Mouse (Mus musculus) kidney, adult 18-20 months (tissue): ENCODE results near the gene Btn2a2.

ENCODE experiments used
- DNase-seq: peaks from one replicate; pipeline ENCODE4 v3.0.0; 2021

Gene Btn2a2

GRCm38 (mm10) chr13:23495526-23495925 lies 6.9 kb upstream of the Btn2a2 start:
- DNase-seq, result no peak

GRCm38 (mm10) chr13:23491990-23492389 lies 3.3 kb upstream of the Btn2a2 start:
- DNase-seq, result no peak

DNA sequence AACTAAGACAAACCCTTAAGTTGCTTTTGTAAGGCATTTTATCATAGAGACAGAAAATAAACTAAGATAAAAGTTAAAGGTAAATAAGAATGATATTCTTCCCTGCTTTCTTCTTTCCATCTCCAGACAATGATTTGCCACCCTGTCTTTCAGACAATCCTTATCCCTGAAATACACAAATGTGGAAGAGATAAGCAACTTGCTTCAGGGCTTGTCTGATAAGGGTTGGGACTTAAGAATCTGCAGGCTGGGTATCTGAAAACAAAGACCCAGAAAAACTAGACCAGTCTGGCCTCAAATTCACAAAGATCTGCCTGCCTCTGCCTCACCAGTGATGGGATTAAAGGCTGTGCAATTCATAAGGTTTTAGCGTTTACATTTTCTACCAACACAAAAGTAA lies 2.6 kb upstream of the Btn2a2 start:
- DNase-seq, result no peak

DNA sequence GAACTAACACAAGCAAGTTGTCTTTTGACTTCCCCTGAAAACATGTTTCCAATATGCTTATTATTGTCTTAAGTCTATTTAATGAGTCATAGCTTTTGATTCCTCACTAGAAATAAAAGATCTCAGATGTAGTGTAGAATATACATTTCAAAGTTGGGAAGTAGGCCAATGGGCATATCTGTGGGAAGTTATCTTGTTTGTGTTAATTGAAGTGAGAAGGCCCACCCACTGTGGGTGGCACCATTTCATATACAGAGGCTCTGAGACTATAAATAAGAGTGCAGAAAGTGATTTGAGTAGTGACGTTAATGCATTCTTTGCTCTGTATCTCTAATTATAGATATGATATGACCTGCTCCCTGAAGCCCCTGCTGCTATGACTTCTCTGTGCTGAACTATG lies 2.2 kb upstream of the Btn2a2 start:
- DNase-seq, result no peak

GRCm38 (mm10) chr13:23485271-23485670 lies 3.4 kb downstream of the Btn2a2 start:
- DNase-seq, result no peak

DNA sequence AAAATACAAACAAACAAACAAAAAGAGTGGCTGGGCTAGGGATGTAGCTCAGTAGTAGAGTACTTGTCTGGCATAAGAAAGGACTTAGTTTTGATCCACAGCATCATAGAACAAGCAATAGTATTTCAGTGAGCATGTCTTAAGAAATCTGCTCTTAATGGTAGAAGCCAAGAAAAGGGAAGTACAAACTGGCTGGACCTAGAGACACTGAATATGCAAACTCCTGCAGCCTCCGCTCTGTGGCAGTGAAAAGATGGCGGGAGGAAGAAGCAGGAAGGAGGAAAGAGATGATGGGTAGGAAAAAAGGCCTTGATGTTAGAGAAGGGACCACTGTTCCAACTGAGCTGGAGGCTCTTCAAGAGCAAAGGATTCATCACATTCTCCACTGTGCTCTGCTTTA lies 5.5 kb downstream of the Btn2a2 start:
- no peak for DNase-seq

GRCm38 (mm10) chr13:23475658-23476057 lies 13.0 kb downstream of the Btn2a2 start:
- DNase-seq, result no peak

DNA sequence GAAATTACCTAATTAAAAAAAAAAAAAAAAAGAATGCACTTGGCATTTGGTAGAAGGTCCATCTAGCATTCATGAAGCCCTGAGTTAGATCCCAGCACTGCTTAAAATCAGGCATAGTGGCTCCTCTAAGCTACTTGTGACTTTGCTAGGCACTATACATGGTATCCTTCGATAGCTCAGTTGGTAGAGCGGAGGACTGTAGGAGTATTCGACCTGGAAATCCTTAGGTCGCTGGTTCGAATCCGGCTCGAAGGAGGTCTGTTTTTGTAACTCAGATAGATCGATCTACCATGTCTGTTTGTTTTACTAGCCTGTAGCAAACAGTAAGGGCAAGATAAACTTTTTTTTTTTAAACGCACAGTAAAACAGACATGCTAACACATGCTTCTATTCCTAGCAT lies 21.7 kb downstream of the Btn2a2 start:
- peak; percentile 70 for DNase-seq

DNA sequence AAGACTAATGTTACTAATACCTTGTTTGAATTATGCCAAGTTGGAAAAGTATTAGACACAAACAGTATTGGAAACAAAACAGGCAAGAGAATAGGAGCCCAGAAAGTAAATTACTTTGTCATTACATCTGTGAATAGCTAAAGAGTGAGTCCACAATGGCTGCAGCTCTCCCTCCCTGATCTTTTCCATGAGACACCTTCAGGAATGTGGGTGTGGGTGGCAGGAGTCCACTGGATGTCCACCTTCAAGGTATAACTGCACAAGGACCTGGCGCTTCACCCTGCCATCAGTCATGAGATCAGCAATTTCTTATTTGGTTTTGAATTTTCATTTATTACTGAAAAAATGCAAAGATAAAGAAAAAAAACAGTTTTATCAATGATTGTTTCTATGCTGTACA lies 22.4 kb downstream of the Btn2a2 start:
- no peak for DNase-seq

- no peak for DNase-seq
Measured at GRCm38 (mm10) chr13:23465600-23466109, 23.0 kb downstream of the Btn2a2 start, which contains the start of gene Btn1a1. Gene Btn1a1, minus strand, starts transcription at chr13:23465901.

GRCm38 (mm10) chr13:23464841-23465366 lies 23.8 kb downstream of the Btn2a2 start:
- peak; percentile 3 for DNase-seq

DNA sequence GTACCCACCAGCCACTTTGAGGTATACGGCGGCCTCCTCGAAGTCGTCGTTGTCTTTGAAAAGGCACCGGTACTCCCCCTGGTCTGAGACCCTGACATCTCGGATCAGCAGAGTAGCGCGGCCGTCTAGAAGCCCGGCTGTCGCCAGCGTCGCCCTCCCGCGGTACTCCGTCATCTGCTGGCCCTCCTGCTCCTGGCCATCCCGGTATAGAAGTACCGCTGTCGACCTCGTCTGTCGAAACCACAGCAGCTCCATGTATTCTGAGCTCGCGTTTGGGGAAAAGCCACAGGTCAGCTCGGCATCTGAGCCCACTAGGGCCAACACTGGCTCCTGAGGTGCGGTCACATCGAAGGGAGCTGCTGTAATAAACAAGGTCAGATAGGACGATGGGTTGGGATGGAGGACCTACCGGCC lies 24.4 kb downstream of the Btn2a2 start:
- peak; percentile 38 for DNase-seq

DNA sequence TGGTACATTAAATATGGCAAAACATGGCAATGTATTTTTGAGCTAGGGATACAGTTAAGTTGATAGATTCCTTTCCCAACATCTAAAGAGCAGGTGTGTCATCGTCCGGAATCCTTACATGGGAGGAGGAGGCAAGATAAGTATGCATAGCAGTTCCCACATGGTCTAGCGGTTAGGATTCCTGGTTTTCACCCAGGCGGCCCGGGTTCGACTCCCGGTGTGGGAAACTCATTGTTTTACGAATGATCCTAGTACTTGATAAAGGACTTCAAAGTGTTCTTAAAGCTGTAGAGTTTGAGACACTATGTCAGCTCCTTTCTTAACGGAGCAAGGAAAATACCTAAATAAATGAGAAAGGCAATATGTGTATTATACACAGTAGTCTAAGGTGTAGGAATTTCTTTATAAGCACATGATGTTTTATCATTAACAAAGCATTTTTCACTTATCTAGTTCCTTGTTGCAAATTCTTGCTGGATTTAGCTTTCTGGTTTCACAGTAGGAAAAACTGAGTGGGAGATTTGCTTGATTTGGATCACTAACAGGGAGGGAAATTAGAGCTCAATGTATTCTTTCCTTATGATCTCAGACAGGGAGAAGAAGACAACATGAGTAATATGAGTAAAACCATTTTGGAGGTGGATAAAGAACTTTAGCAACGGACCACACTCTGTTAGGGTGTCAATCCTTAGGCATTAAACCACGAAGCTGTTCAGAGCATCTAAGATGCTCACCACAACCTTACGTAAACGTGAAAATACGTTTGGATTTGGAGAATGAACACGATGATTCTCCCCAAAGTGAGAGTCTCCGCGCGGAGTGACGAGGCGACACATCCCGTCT lies 25.1 kb downstream of the Btn2a2 start:
- peak; percentile 75 for DNase-seq

DNA sequence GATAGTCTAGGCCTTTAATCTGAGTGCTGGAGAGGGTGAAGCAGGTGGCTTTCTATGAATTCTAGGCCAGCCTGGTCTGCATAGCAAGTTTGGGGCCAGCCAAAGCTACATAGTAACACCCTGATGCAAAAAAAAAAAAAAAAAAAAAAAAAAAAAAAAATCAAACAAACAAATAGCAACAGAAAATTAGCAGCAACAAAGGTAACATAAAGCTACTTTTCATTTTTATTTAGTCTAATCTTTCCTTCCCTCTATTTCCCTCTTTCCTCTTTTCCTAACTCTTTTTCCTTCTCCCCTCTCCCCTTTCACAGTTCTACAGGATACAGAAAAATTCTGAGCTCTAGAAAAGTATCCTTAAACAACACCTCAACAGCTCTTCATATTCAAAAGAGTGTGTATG lies 26.0 kb downstream of the Btn2a2 start:
- no peak for DNase-seq

DNA sequence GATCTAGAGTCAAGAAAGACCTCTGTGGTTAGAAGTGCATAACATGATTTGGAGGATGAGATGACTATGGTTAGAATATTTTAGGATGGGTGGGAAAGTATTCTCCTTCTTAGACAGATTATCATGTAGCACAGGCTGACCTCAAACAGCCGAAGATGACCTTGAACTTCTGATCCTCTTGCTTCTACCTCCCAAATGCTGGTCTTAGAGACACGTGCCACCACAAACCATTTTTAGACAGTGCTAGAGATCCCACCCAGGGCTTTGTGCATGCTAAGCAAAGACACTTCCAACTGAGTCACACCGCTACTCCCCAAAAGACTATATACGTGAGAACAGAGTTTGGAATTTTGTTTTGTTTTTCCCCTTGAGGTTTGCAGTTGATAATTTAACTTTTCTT lies 26.6 kb downstream of the Btn2a2 start:
- DNase-seq, result no peak

GRCm38 (mm10) chr13:23459264-23459846 lies 29.3 kb downstream of the Btn2a2 start:
- no peak for DNase-seq

- no peak for DNase-seq
Measured at GRCm38 (mm10) chr13:23453926-23454325, 34.7 kb downstream of the Btn2a2 start.

- DNase-seq, result peak; percentile 83
Measured at GRCm38 (mm10) chr13:23453362-23453862, 35.2 kb downstream of the Btn2a2 start.

DNA sequence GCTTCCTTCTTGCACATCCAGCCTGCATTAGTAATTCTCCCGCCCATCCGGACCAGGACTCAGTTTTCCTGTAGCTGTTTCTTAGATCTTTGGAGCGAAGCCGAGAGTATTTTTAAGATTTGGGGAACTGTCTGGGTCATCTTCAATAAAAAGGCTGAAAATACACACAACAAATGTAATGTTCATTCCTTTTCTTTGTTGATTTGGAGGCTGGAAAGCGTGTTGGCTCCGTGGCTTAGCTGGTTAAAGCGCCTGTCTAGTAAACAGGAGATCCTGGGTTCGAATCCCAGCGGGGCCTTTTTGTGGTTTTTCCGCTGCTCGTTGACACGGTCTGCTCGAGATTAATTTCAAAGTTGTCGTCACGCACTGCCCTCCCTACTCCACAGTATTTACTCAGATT lies 38.3 kb downstream of the Btn2a2 start:
- DNase-seq, result peak; percentile 89

DNA sequence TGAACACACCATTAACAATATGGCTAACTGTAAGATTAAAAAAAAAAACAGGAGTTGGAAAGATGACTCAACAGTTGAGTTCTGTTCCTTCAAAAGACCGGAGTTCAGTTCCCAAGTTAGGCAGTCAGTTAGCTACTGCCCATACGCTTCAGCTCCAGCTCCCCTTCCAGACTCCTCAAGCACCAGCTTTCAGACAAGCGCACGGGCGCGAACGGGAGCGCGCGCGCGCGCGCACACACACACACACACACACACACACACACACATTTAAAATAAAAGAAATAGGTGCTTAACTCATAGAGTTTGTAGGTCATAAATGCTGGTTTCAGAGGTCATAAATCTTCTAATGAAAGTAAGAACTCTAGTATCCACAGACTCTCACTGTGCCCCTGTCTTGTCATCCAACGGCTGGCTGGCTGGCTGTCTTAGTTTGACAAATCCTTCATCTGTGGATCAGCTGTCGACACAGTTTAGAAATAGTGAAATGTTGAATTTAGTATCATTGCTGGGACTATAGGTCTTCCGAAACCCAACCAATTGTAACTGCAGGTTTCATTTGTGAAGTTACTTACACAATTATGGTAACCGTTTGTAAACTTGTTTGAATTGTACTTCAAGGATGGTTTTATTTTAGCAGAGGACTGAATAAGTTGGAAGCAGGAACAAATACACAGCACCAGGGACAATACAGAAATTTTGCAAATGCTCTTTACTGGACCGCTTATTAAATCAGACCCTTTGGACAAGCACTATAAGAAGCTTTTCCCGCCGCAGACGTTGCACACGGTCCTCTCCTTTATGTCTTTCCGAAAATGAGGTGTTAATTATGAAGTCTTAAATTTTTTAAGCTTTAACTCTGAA lies 39.2 kb downstream of the Btn2a2 start:
- peak; percentile 64 for DNase-seq

DNA sequence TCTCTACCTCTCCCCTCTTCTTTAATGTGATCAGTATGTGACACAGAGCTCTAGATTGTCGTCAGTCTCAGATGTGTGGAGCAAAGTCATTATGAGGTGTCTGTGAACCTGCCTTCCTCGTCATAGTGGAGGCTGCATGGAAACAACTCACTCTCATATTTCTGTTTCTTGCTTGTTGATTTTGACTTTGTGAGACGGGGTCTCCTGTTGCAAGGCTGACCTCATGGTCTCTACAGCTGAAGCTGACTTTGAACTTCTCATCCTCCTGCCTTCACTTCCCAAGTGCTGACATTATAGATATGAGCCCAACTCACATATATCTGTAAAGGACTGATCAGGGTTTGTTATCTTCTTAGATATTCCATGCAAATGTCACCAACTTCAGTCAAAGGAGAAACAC lies 39.9 kb downstream of the Btn2a2 start:
- no peak for DNase-seq

DNA sequence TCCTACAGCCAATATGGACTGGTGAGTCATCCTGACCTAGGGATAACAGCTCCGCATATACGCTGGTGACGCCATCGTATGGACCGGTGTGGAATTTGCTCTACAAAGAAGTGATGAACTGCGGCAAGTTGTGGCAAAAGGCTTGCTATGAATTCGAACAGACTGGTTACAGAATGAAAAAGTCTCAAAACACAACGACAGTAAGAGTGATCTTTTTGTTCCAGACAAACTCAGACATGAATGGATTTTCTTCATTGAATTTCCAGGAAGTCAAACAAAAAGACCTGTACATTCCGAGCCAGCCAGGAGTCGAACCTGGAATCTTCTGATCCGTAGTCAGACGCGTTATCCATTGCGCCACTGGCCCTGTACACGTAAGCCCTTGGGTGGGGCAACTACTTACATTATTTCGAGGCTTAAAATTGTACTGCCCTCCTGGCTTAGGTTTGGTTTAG lies 42.1 kb downstream of the Btn2a2 start:
- DNase-seq, result peak; percentile 92
